Mouse (Mus musculus): Measurements from ENCODE around the gene Ctnnd2.

- TF ChIP-seq GATA1 (IDR thresholded peaks at IDR 0.05; ENCODE audit: borderline replicate concordance, low read length) = no peak
- TF ChIP-seq FLI1 (IDR thresholded peaks at IDR 0.05; ENCODE audit: low read length) = no peak
Measured at GRCm38 (mm10) chr15:31044983-31045382, 872.6 kb downstream of the Ctnnd2 start.
